Mouse (Mus musculus) CH12.LX (cell line): ENCODE data around the gene Gnai2. TPM values are rescaled to one million over a fixed set of nuclear protein-coding genes. Genes with fewer than 3 reads are reported as not detected.

ENCODE experiments used
- DNase-seq: peaks from one replicate; pipeline ENCODE4 v3.0.0-alpha.2; 2013; ENCODE audit errors: extremely low read depth
- H3K27ac ChIP-seq: 2 replicates; pipeline ENCODE4 v1.5.1; 2012; ENCODE audit warnings: low read depth, mild to moderate bottlenecking, control low read depth, moderate library complexity; ENCODE audit not compliant: insufficient read depth
- H3K27me3 ChIP-seq: replicated peaks from 2 replicates; pipeline ENCODE3; 2012; ENCODE audit warnings: inconsistent platforms
- H3K36me3 ChIP-seq, 2 experiments: replicated peaks in 1 of 2; 2 replicates each; pipeline versions ENCODE3 to v1.6.1; 2012; ENCODE audit warnings: inconsistent platforms in 1 of 2, low read length in 1 of 2, mild to moderate bottlenecking in 1 of 2, mixed read lengths in 1 of 2, moderate library complexity in 1 of 2; ENCODE audit not compliant: control insufficient read depth in 1 of 2, insufficient read depth in 1 of 2
- H3K4me1 ChIP-seq, 2 experiments: 2 replicates each; pipeline ENCODE4 v1.6.1; 2012; ENCODE audit warnings: inconsistent platforms in 1 of 2, moderate library complexity in 1 of 2; ENCODE audit not compliant: insufficient read depth in 2 of 2, control insufficient read depth in 1 of 2
- H3K4me2 ChIP-seq: 2 replicates; pipeline ENCODE4 v1.6.1; 2012; ENCODE audit warnings: low read depth, mild to moderate bottlenecking, control low read depth; ENCODE audit not compliant: poor library complexity, insufficient read depth, severe bottlenecking
- H3K4me3 ChIP-seq, 3 experiments: fragments of 150-350 bp in 1 of 3; sonication (generic) in 1 of 3; replicated peaks in 1 of 3; 2 replicates each; pipeline versions ENCODE3 to v1.5.1; 2011 to 2012; ENCODE audit warnings: low read depth in 2 of 3, low read length in 2 of 3, mild to moderate bottlenecking in 2 of 3, moderate library complexity in 2 of 3, control low read depth in 1 of 3, improper control_type of control experiment in 1 of 3, inconsistent platforms in 1 of 3, mixed read lengths in 1 of 3; ENCODE audit not compliant: poor library complexity in 1 of 3
- H3K79me2 ChIP-seq: replicated peaks from 2 replicates; pipeline ENCODE4 v1.6.1; 2012; ENCODE audit warnings: mild to moderate bottlenecking, moderate library complexity; ENCODE audit not compliant: control insufficient read depth, poor library complexity, insufficient read depth, severe bottlenecking; ENCODE audit errors: extremely low read depth
- H3K9ac ChIP-seq: 2 replicates; pipeline ENCODE4 v1.6.1; 2012; ENCODE audit warnings: low read depth, mild to moderate bottlenecking, control low read depth, moderate library complexity; ENCODE audit not compliant: insufficient read depth
- H3K9me3 ChIP-seq: replicated peaks from 2 replicates; pipeline ENCODE3; 2012; ENCODE audit warnings: low read length, inconsistent platforms, mixed read lengths
- BHLHE40 ChIP-seq: IDR thresholded peaks from 2 replicates; pipeline ENCODE4 v1.6.1; 2011; ENCODE audit warnings: mild to moderate bottlenecking, low read depth, low read length, improper control_type of control experiment
- CHD1 ChIP-seq: IDR thresholded peaks from 2 replicates; pipeline ENCODE4 v1.6.1; 2012; ENCODE audit warnings: low read depth, low read length, improper control_type of control experiment, inconsistent platforms
- CHD2 ChIP-seq: IDR thresholded peaks from 2 replicates; pipeline ENCODE4 v1.6.1; 2011; ENCODE audit warnings: low read length, improper control_type of control experiment
- CTCF ChIP-seq, 2 experiments: IDR thresholded peaks in 1 of 2; conservative IDR thresholded peaks in 1 of 2; 2 replicates each; pipeline ENCODE4 v1.5.1; 2011 to 2012; ENCODE audit warnings: low read depth in 2 of 2, low read length in 2 of 2, improper control_type of control experiment in 1 of 2, inconsistent platforms in 1 of 2, mild to moderate bottlenecking in 1 of 2, moderate library complexity in 1 of 2
- E2F4 ChIP-seq: IDR thresholded peaks from 2 replicates; pipeline ENCODE4 v1.6.1; 2011; ENCODE audit warnings: low read depth, low read length, improper control_type of control experiment; ENCODE audit not compliant: insufficient replicate concordance
- ELF1 ChIP-seq: IDR thresholded peaks from 2 replicates; pipeline ENCODE4 v1.6.1; 2014; ENCODE audit warnings: low read depth, mild to moderate bottlenecking, inconsistent platforms, low read length, improper control_type of control experiment
- EP300 ChIP-seq: IDR thresholded peaks from 2 replicates; pipeline ENCODE4 v1.6.1; 2011; ENCODE audit warnings: low read length, improper control_type of control experiment
- ETS1 ChIP-seq: conservative IDR thresholded peaks from 2 replicates; pipeline ENCODE4 v1.6.1; 2012; ENCODE audit warnings: low read depth, mild to moderate bottlenecking, inconsistent platforms, low read length, improper control_type of control experiment, moderate library complexity
- GABPA ChIP-seq: IDR thresholded peaks from 2 replicates; pipeline ENCODE4 v1.6.1; 2012; ENCODE audit warnings: low read depth, low read length, improper control_type of control experiment, inconsistent platforms; ENCODE audit not compliant: insufficient replicate concordance
- HCFC1 ChIP-seq: IDR thresholded peaks from 2 replicates; pipeline ENCODE4 v1.6.1; 2012; ENCODE audit warnings: low read depth, mild to moderate bottlenecking, inconsistent platforms, low read length, improper control_type of control experiment
- IRF4 ChIP-seq: IDR thresholded peaks from 2 replicates; pipeline ENCODE4 v1.6.1; 2014; ENCODE audit warnings: low read depth, mild to moderate bottlenecking, inconsistent platforms, low read length, improper control_type of control experiment
- JUN ChIP-seq: IDR thresholded peaks from 2 replicates; pipeline ENCODE4 v1.6.1; 2011; ENCODE audit warnings: low read depth, mild to moderate bottlenecking, low read length, improper control_type of control experiment, moderate library complexity; ENCODE audit not compliant: insufficient read depth
- JUND ChIP-seq: conservative IDR thresholded peaks from 2 replicates; pipeline ENCODE4 v1.6.1; 2011; ENCODE audit warnings: low read depth, low read length, improper control_type of control experiment
- KAT2A ChIP-seq: IDR thresholded peaks from 2 replicates; pipeline ENCODE4 v1.6.1; 2012; ENCODE audit warnings: low read length, improper control_type of control experiment, inconsistent platforms; ENCODE audit not compliant: insufficient replicate concordance
- MAFK ChIP-seq: IDR thresholded peaks from 2 replicates; pipeline ENCODE4 v1.6.1; 2011; ENCODE audit warnings: low read length, improper control_type of control experiment; ENCODE audit not compliant: insufficient replicate concordance
- MAX ChIP-seq: IDR thresholded peaks from 2 replicates; pipeline ENCODE4 v1.6.1; 2011; ENCODE audit warnings: low read length, improper control_type of control experiment
- MAZ ChIP-seq: IDR thresholded peaks from 2 replicates; pipeline ENCODE4 v1.6.1; 2012; ENCODE audit warnings: low read depth, mild to moderate bottlenecking, inconsistent platforms, low read length, improper control_type of control experiment, moderate library complexity
- MEF2A ChIP-seq: IDR thresholded peaks from 2 replicates; pipeline ENCODE4 v1.6.1; 2014; ENCODE audit warnings: low read depth, mild to moderate bottlenecking, inconsistent platforms, low read length, improper control_type of control experiment, borderline replicate concordance
- MXI1 ChIP-seq: IDR thresholded peaks from 2 replicates; pipeline ENCODE4 v1.6.1; 2011; ENCODE audit warnings: mild to moderate bottlenecking, low read depth, low read length, improper control_type of control experiment
- MYC ChIP-seq: IDR thresholded peaks from 2 replicates; pipeline ENCODE4 v1.6.1; 2011; ENCODE audit warnings: low read depth, mild to moderate bottlenecking, improper control_type of control experiment, low read length
- NELFE ChIP-seq: IDR thresholded peaks from 2 replicates; pipeline ENCODE4 v1.6.1; 2011; ENCODE audit warnings: low read depth, low read length, improper control_type of control experiment
- NRF1 ChIP-seq: IDR thresholded peaks from 2 replicates; pipeline ENCODE4 v1.6.1; 2014; ENCODE audit warnings: low read depth, mild to moderate bottlenecking, inconsistent platforms, low read length, improper control_type of control experiment, moderate library complexity
- PAX5 ChIP-seq: IDR thresholded peaks from 2 replicates; pipeline ENCODE4 v1.6.1; 2012; ENCODE audit warnings: low read length, inconsistent platforms, mixed read lengths
- POLR2A ChIP-seq: IDR thresholded peaks from 2 replicates; pipeline ENCODE4 v1.6.1; 2011; ENCODE audit warnings: low read depth, mild to moderate bottlenecking, improper control_type of control experiment, low read length
- POLR2AphosphoS2 ChIP-seq: IDR thresholded peaks from 2 replicates; pipeline ENCODE4 v1.6.1; 2011; ENCODE audit warnings: low read depth, low read length, improper control_type of control experiment
- RAD21 ChIP-seq: IDR thresholded peaks from 2 replicates; pipeline ENCODE4 v1.6.1; 2011; ENCODE audit warnings: low read depth, mild to moderate bottlenecking, low read length, improper control_type of control experiment, moderate library complexity
- RCOR1 ChIP-seq: conservative IDR thresholded peaks from 2 replicates; pipeline ENCODE4 v1.6.1; 2012; ENCODE audit warnings: low read depth, mild to moderate bottlenecking, inconsistent platforms, low read length, improper control_type of control experiment
- SIN3A ChIP-seq: IDR thresholded peaks from 2 replicates; pipeline ENCODE4 v1.6.1; 2012; ENCODE audit warnings: low read length, improper control_type of control experiment, inconsistent platforms
- SMC3 ChIP-seq: IDR thresholded peaks from 2 replicates; pipeline ENCODE4 v1.6.1; 2011; ENCODE audit warnings: low read depth, low read length, improper control_type of control experiment
- TBP ChIP-seq: conservative IDR thresholded peaks from 2 replicates; pipeline ENCODE4 v1.6.1; 2011; ENCODE audit warnings: low read depth, low read length, improper control_type of control experiment
- TCF12 ChIP-seq: IDR thresholded peaks from 2 replicates; pipeline ENCODE4 v1.6.1; 2014; ENCODE audit warnings: low read depth, mild to moderate bottlenecking, inconsistent platforms, low read length, improper control_type of control experiment
- UBTF ChIP-seq: IDR thresholded peaks from 2 replicates; pipeline ENCODE4 v1.6.1; 2012; ENCODE audit warnings: low read depth, mild to moderate bottlenecking, inconsistent platforms, low read length, improper control_type of control experiment, moderate library complexity
- USF1 ChIP-seq: IDR thresholded peaks from 2 replicates; pipeline ENCODE4 v1.6.1; 2014; ENCODE audit warnings: low read depth, mild to moderate bottlenecking, inconsistent platforms, low read length, improper control_type of control experiment
- USF2 ChIP-seq: conservative IDR thresholded peaks from 2 replicates; pipeline ENCODE4 v1.6.1; 2011; ENCODE audit warnings: low read depth, low read length, improper control_type of control experiment
- ZC3H11A ChIP-seq: IDR thresholded peaks from 2 replicates; pipeline ENCODE4 v1.6.1; 2012; ENCODE audit warnings: low read depth, mild to moderate bottlenecking, inconsistent platforms, low read length, improper control_type of control experiment
- ZKSCAN1 ChIP-seq: IDR thresholded peaks from 2 replicates; pipeline ENCODE4 v1.6.1; 2012; ENCODE audit warnings: low read depth, inconsistent platforms, low read length, improper control_type of control experiment, borderline replicate concordance
- ZMIZ1 ChIP-seq: IDR thresholded peaks from 2 replicates; pipeline ENCODE4 v1.6.1; 2012; ENCODE audit warnings: low read depth, mild to moderate bottlenecking, inconsistent platforms, low read length, improper control_type of control experiment
- ZNF384 ChIP-seq: IDR thresholded peaks from 2 replicates; pipeline ENCODE4 v1.6.1; 2012; ENCODE audit warnings: low read depth, low read length, improper control_type of control experiment, inconsistent platforms
- dilution Hi-C: fragments of 300-500 bp; cut with MboI; formaldehyde crosslinking; loops from 2 replicates; pipeline ENCODE4 v1.14.3; 2020; ENCODE audit warnings: low sequenced_read_pairs; ENCODE audit not compliant: extremely low pct_unique_long_range_greater_than_20kb, extremely low pct_ligation_motif_present
- in situ Hi-C: fragments of 300-500 bp; cut with MboI; formaldehyde crosslinking; loops from 3 replicates; pipeline ENCODE4 v1.14.3; 2019; ENCODE audit warnings: low sequenced_read_pairs, low pct_ligation_motif_present, low pct_unique_long_range_greater_than_20kb, mixed read lengths
- polyA plus RNA-seq: library from polyadenylated mRNA; unstranded; fragments of >175 nt; gene quantifications from 2 replicates; pipeline ENCODE4 v1.2.1, GENCODE M21; 2012; ENCODE audit warnings: low read depth; ENCODE audit not compliant: insufficient read length
- total RNA-seq, 2 experiments: library from RNA; depleted of rRNA; stranded (reverse); fragments of 300-350 nt in 1 of 2; fragments of >200 nt in 1 of 2; gene quantifications; 2 replicates each; pipeline ENCODE4 v1.2.3; 2012 to 2014

Gene Gnai2
- total and polyA plus RNA-seq, 3 experiments: 86.2 to 262 (median 154) TPM

- H3K4me3 ChIP-seq: no peak overlapping the region
- in situ Hi-C loops: no loop called here
- peak; percentile 77 for DNase-seq
- H3K27me3 ChIP-seq: no peaks in the 10 kb centered on the region
- peaks cover 29 to 50% of the 10 kb centered on the region in 2 experiments for H3K36me3 ChIP-seq
- peaks cover 23 to 65% of the 10 kb centered on the region in 2 experiments for H3K4me1 ChIP-seq
- no peak overlapping the region for H3K4me2 ChIP-seq
- H3K9me3 ChIP-seq: no peaks in the 10 kb centered on the region
- no peak overlapping the region for H3K9ac ChIP-seq
- dilution Hi-C loops: no loop called here
- H3K27ac ChIP-seq: no peak overlapping the region
- TF ChIP-seq TBP: no peak
- peak; percentile 66 for TF ChIP-seq SMC3
- no peak for TF ChIP-seq TCF12
- no peak for TF ChIP-seq EP300
- TF ChIP-seq HCFC1: 0 out of 2 replicates have a peak, but pooled peaks have one; percentile 15
- TF ChIP-seq GABPA: no peak
- TF ChIP-seq ZKSCAN1: no peak
- TF ChIP-seq MXI1: no peak; the same call in 1 of the 2 replicates
- no peak for TF ChIP-seq POLR2AphosphoS2
- 0 out of 2 replicates have a peak, but pooled peaks have one; percentile 35 for TF ChIP-seq RCOR1
- TF ChIP-seq MAX: no peak
- TF ChIP-seq ETS1: no peak
- TF ChIP-seq NRF1: no peak
- no peak for TF ChIP-seq BHLHE40
- TF ChIP-seq MAFK: no peak
- TF ChIP-seq ZNF384: no peak
- TF ChIP-seq USF1: no peak
- no peak for TF ChIP-seq CHD2
- peak; percentile 70 to 91 for TF ChIP-seq CTCF (conservative IDR thresholded peaks at IDR 0.05 in 1 of 2, IDR thresholded peaks at IDR 0.05 in 1 of 2; ENCODE audit: low read depth in 2 of 2, low read length in 2 of 2)
- TF ChIP-seq POLR2A: no peak
- no peak for TF ChIP-seq MYC
- no peak for TF ChIP-seq MEF2A
- no peak for TF ChIP-seq UBTF
- TF ChIP-seq KAT2A: no peak
- TF ChIP-seq E2F4: no peak
- no peak; the same call in 1 of the 2 replicates for TF ChIP-seq CHD1
- TF ChIP-seq USF2: no peak
- 0 out of 2 replicates have a peak, but pooled peaks have one; percentile 32 for TF ChIP-seq IRF4
- TF ChIP-seq JUN: no peak
- no peak for TF ChIP-seq ELF1
- no peak for TF ChIP-seq ZC3H11A
- no peak for TF ChIP-seq ZMIZ1
- no peak for TF ChIP-seq PAX5
- TF ChIP-seq NELFE: no peak
- TF ChIP-seq RAD21: peak; percentile 41
- TF ChIP-seq JUND: no peak
- no peak for TF ChIP-seq MAZ
- TF ChIP-seq SIN3A: no peak
- peaks cover 9% of the 10 kb centered on the region for H3K79me2 ChIP-seq
Observed at GRCm38 (mm10) chr9:107566041-107566709, 69.0 kb downstream of the Gnai2 start.
